Mouse (Mus musculus) cerebellum, adult 2 months (tissue): ENCODE measurements at regions not wholly inside any gene's neighbourhood (a gene's known extent, or its start where the extent isn't known, plus 50 kb on each side); places are given as distances from the start of the nearest gene placed in this dataset.

ENCODE experiments used
- CTCF ChIP-seq: fragments of 200-500 bp; IDR thresholded peaks from 2 replicates; pipeline ENCODE4 v1.5.1; 2011; ENCODE audit warnings: low read depth, mild to moderate bottlenecking, control low read depth, low read length, moderate library complexity, borderline replicate concordance; ENCODE audit not compliant: insufficient read depth
- POLR2A ChIP-seq: fragments of 200-500 bp; IDR thresholded peaks from 2 replicates; pipeline ENCODE4 v1.6.1; 2011; ENCODE audit warnings: low read length, control low read depth, borderline replicate concordance; ENCODE audit not compliant: insufficient read depth

- no peak for TF ChIP-seq CTCF
- TF ChIP-seq POLR2A, result no peak
Measured at GRCm38 (mm10) chr9:9548657-9549056, 309.8 kb upstream of the Arhgap42 start.
